Mouse (Mus musculus) C2C12 (cell line): Measurements from ENCODE around the gene Tmigd1.

Source experiments
- CEBPB ChIP-seq: IDR thresholded peaks from one replicate; pipeline ENCODE4 v1.6.1; 2011; ENCODE audit warnings: low read depth, mild to moderate bottlenecking, control low read depth, moderate library complexity
- CTCF ChIP-seq: IDR thresholded peaks from one replicate; pipeline ENCODE4 v1.5.1; 2011; ENCODE audit not compliant: control insufficient read depth, insufficient read depth, insufficient read length
- MYOD1 ChIP-seq: IDR thresholded peaks from one replicate; pipeline ENCODE4 v1.6.1; 2011; ENCODE audit warnings: low read depth; ENCODE audit not compliant: control insufficient read depth, insufficient read length

GRCm38 (mm10) chr11:76911325-76912054 is 9.5 kb downstream of the Tmigd1 start:
- no peak for TF ChIP-seq CTCF
- no peak for TF ChIP-seq CEBPB
- no peak for TF ChIP-seq MYOD1
